Comparison of ENCODE assay signal across 14 mouse cellular contexts in genomic region chr8:104383296-104383695, GRCm38 (mm10). TPM values are rescaled to one million over a fixed set of nuclear protein-coding genes. Genes with fewer than 3 reads are reported as not detected.
DNase-seq lines count a peak whose midpoint lies in the region; ATAC-seq and TF ChIP-seq lines count a peak whose summit lies in the region.
"Had no signal": no experiment of that assay in that cellular context is flagged by ENCODE, and none has a peak within 500 bp of the region (broad histone marks: within the 10 kb centered on the region; RNA-seq: fewer than 3 reads in every experiment).

No protein-coding gene starts in this region.

- H3K9me3 ChIP-seq in liver, embryonic 12.5 days (replicated peaks): no peaks in the 10 kb centered on the region
- H3K9me3 ChIP-seq: embryonic facial prominence, embryonic 12.5 days; forebrain, embryonic 10.5 days; megakaryocyte, embryonic 14.5 days; neural tube, embryonic 15.5 days had no signal

- H3K4me1 ChIP-seq in liver, adult 2 months (ENCODE audit: control insufficient read depth, insufficient read depth, low read length): peaks cover 26% of the 10 kb centered on the region
- H3K4me1 ChIP-seq in liver, embryonic 12.5 days: peaks cover 19% of the 10 kb centered on the region
- peaks cover 46% of the 10 kb centered on the region for H3K4me1 ChIP-seq in brown adipose tissue, adult 24 weeks (ENCODE audit: control insufficient read depth, insufficient read depth, insufficient read length, low read length)
- H3K4me1 ChIP-seq in small intestine, adult 2 months (ENCODE audit: control insufficient read depth, insufficient read depth, insufficient read length, low read length): peaks cover 25% of the 10 kb centered on the region

- no peak overlapping the region for H3K4me2 ChIP-seq in liver, embryonic 12.5 days
- H3K4me2 ChIP-seq: embryonic facial prominence, embryonic 12.5 days; neural tube, embryonic 15.5 days had no signal

- no peaks in the 10 kb centered on the region for H3K36me3 ChIP-seq in liver, adult 2 months (ENCODE audit: control insufficient read depth, insufficient read depth, low read length)
- no peaks in the 10 kb centered on the region for H3K36me3 ChIP-seq in liver, embryonic 12.5 days
- H3K36me3 ChIP-seq in small intestine, adult 2 months (ENCODE audit: control insufficient read depth, insufficient read depth, low read length): no peaks in the 10 kb centered on the region
- H3K36me3 ChIP-seq: embryonic facial prominence, embryonic 12.5 days; forebrain, embryonic 10.5 days; neural tube, embryonic 15.5 days had no signal

- H3K27me3 ChIP-seq in liver, adult 2 months (ENCODE audit: control insufficient read depth, insufficient read depth, low read length): no peaks in the 10 kb centered on the region
- H3K27me3 ChIP-seq in liver, embryonic 12.5 days (replicated peaks): no peaks in the 10 kb centered on the region
- H3K27me3 ChIP-seq in small intestine, adult 2 months (ENCODE audit: control insufficient read depth, insufficient read depth, low read length): no peaks in the 10 kb centered on the region
- H3K27me3 ChIP-seq: embryonic facial prominence, embryonic 12.5 days; neural tube, embryonic 15.5 days had no signal

- H3K27ac ChIP-seq in gastrocnemius, adult 2 months: peak overlapping the region; percentile 66
- peak overlapping the region; percentile 97 for H3K27ac ChIP-seq in liver, adult 2 months (replicated peaks; ENCODE audit: insufficient read depth, low read depth, low read length)
- no peak overlapping the region for H3K27ac ChIP-seq in liver, embryonic 12.5 days
- peak overlapping the region; percentile 97 for H3K27ac ChIP-seq in brown adipose tissue, adult 24 weeks (replicated peaks; ENCODE audit: low read depth, low read length)
- peak overlapping the region; percentile 25; the same call in 1 of the 2 replicates for H3K27ac ChIP-seq in small intestine, adult 2 months (ENCODE audit: insufficient read depth, low read depth, low read length)
- H3K27ac ChIP-seq: embryonic facial prominence, embryonic 12.5 days; forebrain, embryonic 10.5 days; neural tube, embryonic 15.5 days had no signal

- peaks cover 54% of the 10 kb centered on the region for H3K79me2 ChIP-seq in liver, adult 2 months (ENCODE audit: control insufficient read depth, insufficient read depth, low read length)

- no peak for TF ChIP-seq CTCF in gastrocnemius, adult 2 months (IDR thresholded peaks at IDR 0.05)
- TF ChIP-seq CTCF in liver, adult 2 months (IDR thresholded peaks at IDR 0.05; ENCODE audit: low read depth, low read length): no peak
- no peak for TF ChIP-seq CTCF in small intestine, adult 2 months (IDR thresholded peaks at IDR 0.05; ENCODE audit: extremely low read depth, insufficient read length, insufficient replicate concordance, low read depth, low read length)

- DNase-seq in gastrocnemius, adult 2 months: peak; percentile 49
- DNase-seq in gastrocnemius, postnatal 25 days: no peak
- DNase-seq in liver, adult 2 months (ENCODE audit: extremely low read depth, low read depth, low spot score): no peak
- DNase-seq in layer of hippocampus, adult 9-10 months (ENCODE audit: low spot score): no peak
- DNase-seq in embryo, embryonic 10 days (ENCODE audit: low spot score): no peak

- intact Hi-C loops in gastrocnemius, adult 2 months (cut with DNase I): no loop called here

- TF ChIP-seq POLR2A in liver, adult 2 months (IDR thresholded peaks at IDR 0.05; ENCODE audit: extremely low read depth, insufficient read depth, low read length): no peak
- no peak for TF ChIP-seq POLR2A in small intestine, adult 2 months (IDR thresholded peaks at IDR 0.05; ENCODE audit: low read depth, low read length)

- 0 out of 2 replicates have a peak overlapping the region, but pooled peaks have one; percentile 11 for H3K9ac ChIP-seq in liver, adult 2 months (ENCODE audit: low read depth, low read length)
- H3K9ac ChIP-seq in liver, embryonic 12.5 days: no peak overlapping the region
- H3K9ac ChIP-seq: embryonic facial prominence, embryonic 12.5 days; neural tube, embryonic 15.5 days had no signal

- no peak overlapping the region for H3K4me3 ChIP-seq in gastrocnemius, adult 2 months
- no peak overlapping the region for H3K4me3 ChIP-seq in liver, adult 2 months (ENCODE audit: insufficient read depth, low read depth, low read length)
- no peak overlapping the region for H3K4me3 ChIP-seq in liver, embryonic 12.5 days
- H3K4me3 ChIP-seq in brown adipose tissue, adult 24 weeks (ENCODE audit: insufficient read depth, low read depth, low read length): no peak overlapping the region
- no peak overlapping the region for H3K4me3 ChIP-seq in small intestine, adult 2 months (ENCODE audit: low read depth, low read length)
- H3K4me3 ChIP-seq: embryonic facial prominence, embryonic 12.5 days; forebrain, embryonic 10.5 days; heart, adult 2 months; neural tube, embryonic 15.5 days had no signal

- ATAC-seq in liver, embryonic 12.5 days: no peak
- ATAC-seq: CD4-positive, CD25-positive, alpha-beta regulatory T cell, adult 4 months had no signal

- 50% methylated on average over 2 of the region's 2 CpGs for WGBS in liver, adult 2 months
- WGBS in liver, embryonic 12.5 days (ENCODE audit: insufficient replicate concordance): 72% methylated on average over 2 of the region's 2 CpGs
- WGBS in small intestine, adult 2 months: 38% methylated on average over 2 of the region's 2 CpGs

RNA-seq across cellular contexts. Expression of gene Cmtm4, which starts 12.3 kb away (rescaled TPM):
- total RNA-seq in gastrocnemius, adult 2 months (2021): 1 to 10 TPM; 3.9 to 5.7 TPM
- 1 to 10 TPM; 3.7 to 4.1 TPM for total RNA-seq in gastrocnemius, postnatal 25 days (2021)
- total RNA-seq in liver, adult 2 months (2014; rRNA removed): 9.8 and 15.2 TPM in 2 replicates
- polyA plus RNA-seq in liver, adult 2 months (2012; rRNA removed): 10.0 and 12.7 TPM in 2 replicates
- polyA plus RNA-seq in liver, embryonic 12.5 days (2016; fragmentation: Nextera tagmentation; extraction: Ambion mirVana): 0.67 and 0.68 TPM in 2 replicates
- polyA plus RNA-seq in brown adipose tissue, adult 24 weeks (2012; ENCODE audit: insufficient read depth, insufficient read length, missing spikeins): 21.5 and 32.4 TPM in 2 replicates
- polyA plus RNA-seq in small intestine, adult 2 months (2012; rRNA removed): 13.0 and 25.6 TPM in 2 replicates

RNA-seq across cellular contexts. Expression of gene Cmtm3, which starts 44.1 kb away (rescaled TPM):
- total RNA-seq in gastrocnemius, adult 2 months (2021): 1 to 10 TPM; 3.5 to 8.5 TPM
- total RNA-seq in gastrocnemius, postnatal 25 days (2021): 10 to 100 TPM in 1 of 2 experiments, 1 to 10 TPM in 1; 8.5 to 10.3 TPM
- total RNA-seq in liver, adult 2 months (2014; rRNA removed): 6.3 and 8.1 TPM in 2 replicates
- polyA plus RNA-seq in liver, adult 2 months (2012; rRNA removed): 12.1 and 24.6 TPM in 2 replicates
- polyA plus RNA-seq in liver, embryonic 12.5 days (2016; fragmentation: Nextera tagmentation; extraction: Ambion mirVana): 34.5 and 34.8 TPM in 2 replicates
- 12.1 and 15.1 TPM in 2 replicates for polyA plus RNA-seq in brown adipose tissue, adult 24 weeks (2012; ENCODE audit: insufficient read depth, insufficient read length, missing spikeins)
- 21.3 and 23.8 TPM in 2 replicates for polyA plus RNA-seq in small intestine, adult 2 months (2012; rRNA removed)

RNA-seq across cellular contexts. Expression of gene Dync1li2, which starts 59.6 kb away (rescaled TPM):
- 100 to 1,000 TPM in 1 of 2 experiments, 10 to 100 TPM in 1; 99.8 to 100 TPM for total RNA-seq in gastrocnemius, adult 2 months (2021)
- total RNA-seq in gastrocnemius, postnatal 25 days (2021): 100 to 1,000 TPM in 1 of 2 experiments, 10 to 100 TPM in 1; 63.2 to 101 TPM
- total RNA-seq in liver, adult 2 months (2014; rRNA removed): 13.8 and 15.4 TPM in 2 replicates
- polyA plus RNA-seq in liver, adult 2 months (2012; rRNA removed): 5.7 and 6.3 TPM in 2 replicates
- polyA plus RNA-seq in liver, embryonic 12.5 days (2016; fragmentation: Nextera tagmentation; extraction: Ambion mirVana): 22.8 and 25.2 TPM in 2 replicates
- 29.1 and 29.3 TPM in 2 replicates for polyA plus RNA-seq in brown adipose tissue, adult 24 weeks (2012; ENCODE audit: insufficient read depth, insufficient read length, missing spikeins)
- polyA plus RNA-seq in small intestine, adult 2 months (2012; rRNA removed): 3.9 and 4.4 TPM in 2 replicates
